Mouse (Mus musculus): Measurements from ENCODE around the gene Tprgl. TPM values are rescaled to one million over a fixed set of nuclear protein-coding genes. Genes with fewer than 3 reads are reported as not detected.

Gene Tprgl
- polyA plus RNA-seq, 1 experiment from 2014 or later: 87.9 TPM

DNA sequence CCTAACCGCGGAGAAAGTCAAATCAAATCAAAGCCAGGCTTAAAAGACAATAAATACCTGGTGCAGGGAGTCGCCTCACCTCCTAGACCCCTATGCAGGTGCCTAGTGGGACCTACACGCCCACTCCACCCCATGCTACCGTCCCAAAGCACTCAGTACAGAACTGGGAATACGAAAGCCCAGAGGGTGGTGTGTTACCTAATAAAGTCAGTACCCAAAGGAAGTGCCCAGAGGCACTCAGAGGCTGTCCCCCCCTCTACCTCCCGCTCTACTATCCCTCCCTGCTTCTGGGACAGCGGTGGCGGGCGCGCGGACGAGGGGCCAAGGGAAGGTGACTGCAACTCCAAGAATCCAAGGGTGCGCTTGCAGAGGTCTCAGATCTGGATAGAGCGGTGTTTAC is 9.6 kb upstream of the Tprgl start:
- peaks cover 42% of the 10 kb centered on the region for H3K27me3 ChIP-seq (replicated peaks; ENCODE audit: control insufficient read depth, insufficient read depth, low read length)
- no peaks in the 10 kb centered on the region for H3K9me3 ChIP-seq (ENCODE audit: control insufficient read depth, low read length)
- WGBS: 1% methylated on average over 15 of the region's 15 CpGs
- H3K4me1 ChIP-seq (ENCODE audit: control insufficient read depth, insufficient read depth, low read length): peaks cover 11% of the 10 kb centered on the region; the same call in 1 of the 2 replicates
- peak; percentile 19 for ATAC-seq
- peak overlapping the region; percentile 93 for H3K4me2 ChIP-seq (ENCODE audit: low read depth, low read length)
- H3K4me3 ChIP-seq (ENCODE audit: low read length): peak overlapping the region; percentile 54
- no peak overlapping the region for H3K27ac ChIP-seq (ENCODE audit: low read length)
- no peaks in the 10 kb centered on the region for H3K36me3 ChIP-seq (ENCODE audit: control insufficient read depth, insufficient read depth, low read length)
- H3K9ac ChIP-seq (ENCODE audit: low read depth, low read length): peak overlapping the region; percentile 61; the same call in 1 of the 2 replicates

DNA sequence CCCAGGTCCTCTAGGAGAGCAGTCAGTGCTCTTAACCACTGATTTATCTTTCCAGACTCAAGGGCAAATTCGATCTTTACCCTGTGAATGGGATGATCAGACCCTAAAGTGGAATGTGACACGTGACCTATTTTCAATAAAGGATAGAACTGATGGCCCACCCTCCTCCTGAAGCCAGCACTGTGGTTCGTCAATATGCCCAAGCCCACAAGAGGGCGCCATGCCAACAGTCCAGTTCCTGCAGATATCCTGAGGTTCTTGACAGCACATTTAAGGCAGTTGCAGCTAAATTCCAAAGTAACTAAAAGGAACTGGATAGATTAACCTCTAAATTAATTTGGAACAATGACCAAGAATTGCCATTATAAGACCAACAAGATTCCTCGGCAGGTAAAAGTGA is 6.6 kb upstream of the Tprgl start:
- H3K4me1 ChIP-seq (ENCODE audit: control insufficient read depth, insufficient read depth, low read length): peaks cover 10% of the 10 kb centered on the region; the same call in 1 of the 2 replicates
- WGBS: 27% methylated on average over 5 of the region's 5 CpGs
- peaks cover 36% of the 10 kb centered on the region for H3K27me3 ChIP-seq (replicated peaks; ENCODE audit: control insufficient read depth, insufficient read depth, low read length)
- no peak overlapping the region for H3K4me3 ChIP-seq (ENCODE audit: low read length)
- H3K9me3 ChIP-seq (ENCODE audit: control insufficient read depth, low read length): no peaks in the 10 kb centered on the region
- ATAC-seq: no peak
- no peak overlapping the region for H3K27ac ChIP-seq (ENCODE audit: low read length)
- no peak overlapping the region for H3K9ac ChIP-seq (ENCODE audit: low read depth, low read length)
- no peak overlapping the region for H3K4me2 ChIP-seq (ENCODE audit: low read depth, low read length)
- H3K36me3 ChIP-seq (ENCODE audit: control insufficient read depth, insufficient read depth, low read length): no peaks in the 10 kb centered on the region

DNA sequence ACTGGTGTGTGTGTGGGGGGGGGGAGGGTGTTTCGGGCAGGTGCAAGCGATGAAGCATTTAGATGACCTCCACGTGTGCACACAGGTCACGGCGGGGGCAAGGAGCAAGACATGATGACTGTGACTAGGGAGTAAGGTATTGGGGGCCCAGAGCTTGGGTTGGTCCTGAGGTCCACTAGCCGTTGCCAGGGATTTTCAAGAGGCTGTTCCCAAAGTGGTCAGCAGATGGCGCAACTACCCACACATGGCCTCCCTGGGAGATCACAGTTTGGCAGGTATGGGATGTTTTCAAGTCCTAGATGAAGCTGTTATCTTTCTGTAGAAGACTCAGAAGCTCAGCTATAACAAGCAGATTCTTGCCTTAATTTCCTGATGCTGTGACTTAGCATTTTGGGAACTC is 2.8 kb upstream of the Tprgl start:
- WGBS: 18% methylated on average over 7 of the region's 7 CpGs
- Histone ChIP-seq H3K9ac (ENCODE audit: low read depth, low read length) (no peak overlapping the region), H3K36me3 (ENCODE audit: control insufficient read depth, insufficient read depth, low read length) (no peaks in the 10 kb centered on the region; the same call in 1 of the 2 replicates), H3K4me2 (ENCODE audit: low read depth, low read length) (no peak overlapping the region), H3K27me3 (replicated peaks; ENCODE audit: control insufficient read depth, insufficient read depth, low read length) (no peaks in the 10 kb centered on the region; the same call in 1 of the 2 replicates), H3K4me3 (ENCODE audit: low read length) (no peak overlapping the region), H3K9me3 (ENCODE audit: control insufficient read depth, low read length) (no peaks in the 10 kb centered on the region), H3K4me1 (ENCODE audit: control insufficient read depth, insufficient read depth, low read length) (peaks cover 16% of the 10 kb centered on the region), H3K27ac (ENCODE audit: low read length) (no peak overlapping the region)
- ATAC-seq: no peak

DNA sequence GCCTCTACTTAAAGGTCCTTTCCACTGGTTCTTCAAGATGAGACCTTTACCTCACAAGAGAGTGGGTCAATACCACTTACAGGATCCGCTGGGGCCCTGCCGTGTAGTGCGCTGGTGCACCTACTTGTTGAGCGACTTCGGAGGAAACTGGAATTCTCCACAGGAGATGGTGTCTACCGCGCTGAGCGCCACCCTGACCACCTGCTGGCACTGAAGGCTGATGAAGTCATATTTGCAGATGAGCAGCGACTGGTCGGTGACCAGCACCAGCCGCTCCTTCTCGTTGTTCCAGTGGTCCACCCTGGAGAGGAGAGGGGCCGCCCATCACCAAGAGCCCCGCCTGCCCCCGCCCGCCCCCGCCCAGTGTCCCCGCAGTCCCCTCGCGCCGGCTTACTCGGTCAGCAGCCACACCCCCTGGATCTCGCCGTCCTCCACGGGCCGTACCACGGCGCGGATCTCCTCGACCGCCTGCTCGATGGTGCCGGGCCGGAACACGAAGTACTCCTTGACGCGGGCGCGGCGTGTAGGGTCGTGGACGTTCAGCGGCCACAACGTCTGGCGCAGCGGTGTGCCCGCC is 417 bp downstream of the Tprgl start:
- Histone ChIP-seq H3K9ac (ENCODE audit: low read depth, low read length) (peak overlapping the region; percentile 82), H3K36me3 (ENCODE audit: control insufficient read depth, insufficient read depth, low read length) (peaks cover 6% of the 10 kb centered on the region), H3K4me2 (ENCODE audit: low read depth, low read length) (peak overlapping the region; percentile 77), H3K4me3 (ENCODE audit: low read length) (peak overlapping the region; percentile 92), H3K4me1 (ENCODE audit: control insufficient read depth, insufficient read depth, low read length) (peaks cover 16% of the 10 kb centered on the region), H3K9me3 (ENCODE audit: control insufficient read depth, low read length) (no peaks in the 10 kb centered on the region), H3K27ac (ENCODE audit: low read length) (peak overlapping the region; percentile 59), H3K27me3 (replicated peaks; ENCODE audit: control insufficient read depth, insufficient read depth, low read length) (no peaks in the 10 kb centered on the region)
- WGBS: 1% methylated on average over 44 of the region's 47 CpGs
- peak; percentile 56 for ATAC-seq

DNA sequence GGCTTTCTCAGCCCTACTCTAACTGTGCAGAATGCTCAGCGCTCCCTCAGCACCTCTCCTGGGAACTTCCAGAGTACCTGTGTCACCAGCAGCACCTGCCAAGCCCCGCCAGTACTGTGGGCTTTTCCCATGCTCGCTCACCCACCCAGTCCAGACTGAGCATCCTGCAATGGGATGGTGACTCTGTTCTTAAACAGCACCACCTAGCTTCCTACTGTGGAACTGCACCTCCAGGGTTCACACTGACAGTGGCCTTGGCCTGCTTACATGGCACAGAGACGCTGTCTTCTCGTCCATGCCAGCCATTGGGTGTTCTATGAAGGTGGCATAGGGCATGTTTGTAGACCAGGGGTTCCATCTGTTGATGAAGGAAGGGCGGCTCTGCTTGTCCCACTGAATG is 1.5 kb downstream of the Tprgl start:
- H3K27me3 ChIP-seq (replicated peaks; ENCODE audit: control insufficient read depth, insufficient read depth, low read length): no peaks in the 10 kb centered on the region
- peaks cover 16% of the 10 kb centered on the region for H3K4me1 ChIP-seq (ENCODE audit: control insufficient read depth, insufficient read depth, low read length)
- no peak overlapping the region for H3K27ac ChIP-seq (ENCODE audit: low read length)
- H3K4me3 ChIP-seq (ENCODE audit: low read length): no peak overlapping the region
- peaks cover 6% of the 10 kb centered on the region for H3K36me3 ChIP-seq (ENCODE audit: control insufficient read depth, insufficient read depth, low read length)
- 0 out of 2 replicates have a peak, but pooled peaks have one; percentile 6 for ATAC-seq
- no peak overlapping the region for H3K4me2 ChIP-seq (ENCODE audit: low read depth, low read length)
- H3K9me3 ChIP-seq (ENCODE audit: control insufficient read depth, low read length): no peaks in the 10 kb centered on the region
- no peak overlapping the region for H3K9ac ChIP-seq (ENCODE audit: low read depth, low read length)
- 13% methylated on average over 6 of the region's 6 CpGs for WGBS

DNA sequence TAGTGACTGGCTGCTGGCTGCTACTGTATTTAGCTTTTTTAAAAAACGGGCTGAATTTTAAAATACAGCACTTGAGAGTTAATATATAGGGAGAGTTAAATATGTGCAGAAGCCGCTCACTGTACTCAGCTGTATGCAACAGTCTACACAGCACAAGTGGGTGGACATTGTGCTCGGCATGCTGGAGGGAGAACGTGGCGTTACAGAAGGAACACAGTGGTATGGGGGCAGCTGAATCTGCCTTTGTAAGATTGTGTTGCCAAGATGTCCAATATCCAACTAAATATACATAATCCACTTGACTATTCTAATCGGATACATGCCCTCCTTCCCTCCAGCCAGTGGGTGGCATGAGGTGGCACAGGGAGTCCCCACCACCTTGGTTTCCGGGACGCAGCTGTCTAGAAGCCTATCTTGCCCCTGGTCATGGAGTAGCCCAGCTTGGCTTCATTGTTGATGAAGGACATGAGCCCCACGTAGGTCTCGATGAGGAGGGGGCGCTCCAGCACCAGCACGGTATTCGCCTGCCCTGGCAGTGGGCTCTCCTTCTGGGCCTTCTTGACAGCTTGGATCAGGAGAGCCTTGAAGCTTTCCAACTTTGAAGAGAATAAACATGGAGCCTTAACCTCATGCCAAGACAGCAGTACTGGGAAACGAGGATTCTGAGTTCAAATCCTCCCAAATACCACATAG is 2.4 kb downstream of the Tprgl start:
- no peak overlapping the region for H3K9ac ChIP-seq (ENCODE audit: low read depth, low read length)
- H3K4me3 ChIP-seq (ENCODE audit: low read length): no peak overlapping the region
- ATAC-seq: no peak
- peaks cover 16% of the 10 kb centered on the region for H3K4me1 ChIP-seq (ENCODE audit: control insufficient read depth, insufficient read depth, low read length)
- no peaks in the 10 kb centered on the region for H3K27me3 ChIP-seq (replicated peaks; ENCODE audit: control insufficient read depth, insufficient read depth, low read length)
- no peaks in the 10 kb centered on the region for H3K9me3 ChIP-seq (ENCODE audit: control insufficient read depth, low read length)
- 94% methylated on average over 14 of the region's 14 CpGs for WGBS
- H3K4me2 ChIP-seq (ENCODE audit: low read depth, low read length): no peak overlapping the region
- H3K36me3 ChIP-seq (ENCODE audit: control insufficient read depth, insufficient read depth, low read length): peaks cover 6% of the 10 kb centered on the region
- H3K27ac ChIP-seq (ENCODE audit: low read length): no peak overlapping the region

DNA sequence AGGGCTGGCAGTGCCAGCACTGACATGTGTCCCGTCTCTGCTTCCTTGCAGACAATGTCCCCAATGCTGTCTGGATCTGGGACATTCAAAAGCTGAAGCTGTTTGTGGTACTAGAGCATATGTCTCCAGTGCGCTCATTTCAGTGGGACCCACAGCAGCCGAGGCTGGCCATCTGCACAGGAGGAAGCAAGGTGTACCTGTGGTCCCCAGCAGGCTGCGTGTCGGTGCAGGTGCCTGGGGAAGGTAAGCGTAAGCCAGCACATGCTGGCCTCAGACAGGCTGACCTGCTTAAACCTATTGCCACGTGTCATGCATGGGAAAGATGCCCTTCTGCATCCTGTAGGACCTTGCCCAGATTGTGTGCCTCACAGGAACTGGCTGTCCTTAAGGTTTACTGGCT is 4.4 kb downstream of the Tprgl start:
- Histone ChIP-seq H3K4me3 (ENCODE audit: low read length) (no peak overlapping the region), H3K36me3 (ENCODE audit: control insufficient read depth, insufficient read depth, low read length) (peaks cover 6% of the 10 kb centered on the region), H3K27ac (ENCODE audit: low read length) (no peak overlapping the region), H3K27me3 (replicated peaks; ENCODE audit: control insufficient read depth, insufficient read depth, low read length) (no peaks in the 10 kb centered on the region), H3K4me1 (ENCODE audit: control insufficient read depth, insufficient read depth, low read length) (peaks cover 10% of the 10 kb centered on the region), H3K4me2 (ENCODE audit: low read depth, low read length) (no peak overlapping the region), H3K9ac (ENCODE audit: low read depth, low read length) (no peak overlapping the region), H3K9me3 (ENCODE audit: control insufficient read depth, low read length) (no peaks in the 10 kb centered on the region)
- 86% methylated on average over 7 of the region's 7 CpGs for WGBS
- ATAC-seq: no peak

DNA sequence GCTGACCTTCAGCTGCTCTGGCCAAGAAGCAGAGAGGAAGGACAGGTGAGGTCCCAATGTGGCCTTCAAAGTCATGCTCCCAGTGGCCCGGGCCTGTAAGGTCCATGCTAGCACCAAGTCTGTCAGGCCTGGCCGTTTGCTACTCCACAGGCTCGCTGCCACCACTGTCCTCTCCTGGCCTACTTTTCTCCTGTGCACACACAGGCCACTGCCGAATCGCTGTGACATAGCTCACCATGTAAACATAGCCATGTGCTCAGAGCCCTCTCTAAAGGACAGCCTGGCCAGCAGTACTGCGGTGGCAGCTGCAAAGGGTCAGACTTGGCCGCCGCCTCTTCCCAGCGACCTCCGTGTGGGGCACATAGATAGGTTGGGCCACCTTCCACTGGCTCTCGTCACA is 6.4 kb downstream of the Tprgl start:
- H3K27ac ChIP-seq (ENCODE audit: low read length): no peak overlapping the region
- H3K4me2 ChIP-seq (ENCODE audit: low read depth, low read length): no peak overlapping the region
- WGBS: 72% methylated on average over 11 of the region's 11 CpGs
- no peak overlapping the region for H3K9ac ChIP-seq (ENCODE audit: low read depth, low read length)
- no peak overlapping the region for H3K4me3 ChIP-seq (ENCODE audit: low read length)
- no peaks in the 10 kb centered on the region for H3K27me3 ChIP-seq (replicated peaks; ENCODE audit: control insufficient read depth, insufficient read depth, low read length)
- H3K4me1 ChIP-seq (ENCODE audit: control insufficient read depth, insufficient read depth, low read length): peaks cover under 1% of the 10 kb centered on the region
- no peaks in the 10 kb centered on the region for H3K9me3 ChIP-seq (ENCODE audit: control insufficient read depth, low read length)
- ATAC-seq: no peak
- H3K36me3 ChIP-seq (ENCODE audit: control insufficient read depth, insufficient read depth, low read length): peaks cover 6% of the 10 kb centered on the region

DNA sequence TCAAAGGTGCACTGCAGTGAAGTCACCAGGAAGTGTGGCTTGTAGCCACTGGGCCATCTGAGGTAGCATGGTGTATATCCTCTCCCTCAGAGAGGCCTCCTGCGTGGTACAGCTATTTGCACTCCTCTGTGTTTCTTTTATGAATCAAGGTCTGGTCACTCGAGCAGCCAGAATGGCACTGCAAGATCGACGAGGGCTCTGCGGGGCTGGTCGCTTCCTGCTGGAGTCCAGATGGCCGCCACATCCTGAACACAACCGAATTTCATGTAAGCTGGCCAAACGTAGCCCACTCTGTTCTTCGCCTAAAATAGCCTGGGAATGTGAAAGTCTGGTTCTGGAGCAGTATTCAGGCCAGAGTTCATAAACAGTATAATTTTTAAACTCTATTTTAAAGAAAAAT is 14.1 kb downstream of the Tprgl start:
- no peak overlapping the region for H3K4me2 ChIP-seq (ENCODE audit: low read depth, low read length)
- 80% methylated on average over 10 of the region's 10 CpGs for WGBS
- no peaks in the 10 kb centered on the region; the same call in 1 of the 2 replicates for H3K36me3 ChIP-seq (ENCODE audit: control insufficient read depth, insufficient read depth, low read length)
- no peaks in the 10 kb centered on the region for H3K9me3 ChIP-seq (ENCODE audit: control insufficient read depth, low read length)
- H3K4me1 ChIP-seq (ENCODE audit: control insufficient read depth, insufficient read depth, low read length): peaks cover 6% of the 10 kb centered on the region; the same call in 1 of the 2 replicates
- no peak overlapping the region for H3K4me3 ChIP-seq (ENCODE audit: low read length)
- no peak for ATAC-seq
- H3K9ac ChIP-seq (ENCODE audit: low read depth, low read length): no peak overlapping the region
- no peak overlapping the region for H3K27ac ChIP-seq (ENCODE audit: low read length)
- H3K27me3 ChIP-seq (replicated peaks; ENCODE audit: control insufficient read depth, insufficient read depth, low read length): peaks cover 5% of the 10 kb centered on the region; the same call in 1 of the 2 replicates
